Mouse (Mus musculus) MEL (cell line): ENCODE measurements around the gene Vasn. TPM values are rescaled to one million over a fixed set of nuclear protein-coding genes. Genes with fewer than 3 reads are reported as not detected.

Experiments used
- DNase-seq: peaks from one replicate; pipeline ENCODE4 v3.0.0; 2011; ENCODE audit warnings: low read depth, low spot score
- H3K27ac ChIP-seq: 2 replicates; pipeline ENCODE4 v1.5.1; 2012; ENCODE audit warnings: low read depth, mild to moderate bottlenecking, control low read depth, low read length, moderate library complexity; ENCODE audit not compliant: control insufficient read depth
- H3K27me3 ChIP-seq, 2 experiments: fragments of 150-350 bp in 1 of 2; sonication (generic) in 1 of 2; 2 replicates each; pipeline ENCODE4 v1.6.1; 2012; ENCODE audit warnings: low read length in 2 of 2, mild to moderate bottlenecking in 2 of 2, improper control_type of control experiment in 1 of 2, moderate library complexity in 1 of 2; ENCODE audit not compliant: insufficient read depth in 2 of 2, control insufficient read depth in 1 of 2
- H3K36me3 ChIP-seq, 2 experiments: 2 replicates each; pipeline ENCODE4 v1.6.1; 2012 to 2014; ENCODE audit warnings: low read length in 2 of 2, improper control_type of control experiment in 1 of 2, inconsistent platforms in 1 of 2, mild to moderate bottlenecking in 1 of 2; ENCODE audit not compliant: insufficient read depth in 2 of 2, control insufficient read depth in 1 of 2
- H3K4me1 ChIP-seq, 2 experiments: fragments of 150-350 bp in 1 of 2; sonication (generic) in 1 of 2; 2 replicates each; pipeline ENCODE4 v1.6.1; 2012; ENCODE audit warnings: low read length in 2 of 2, improper control_type of control experiment in 1 of 2, mild to moderate bottlenecking in 1 of 2; ENCODE audit not compliant: insufficient read depth in 2 of 2, control insufficient read depth in 1 of 2
- H3K4me3 ChIP-seq, 2 experiments: fragments of 150-350 bp in 1 of 2; sonication (generic) in 1 of 2; 2 replicates each; pipeline ENCODE4 v1.5.1; 2012; ENCODE audit warnings: low read depth in 2 of 2, low read length in 2 of 2, mild to moderate bottlenecking in 2 of 2, moderate library complexity in 2 of 2, control low read depth in 1 of 2, improper control_type of control experiment in 1 of 2; ENCODE audit not compliant: control insufficient read depth in 1 of 2, insufficient read depth in 1 of 2
- H3K79me2 ChIP-seq: 2 replicates; pipeline ENCODE4 v1.6.1; 2012; ENCODE audit warnings: mild to moderate bottlenecking, low read length, moderate library complexity; ENCODE audit not compliant: control insufficient read depth, poor library complexity, insufficient read depth
- H3K9ac ChIP-seq: 2 replicates; pipeline ENCODE4 v1.6.1; 2012; ENCODE audit warnings: low read depth, mild to moderate bottlenecking, control low read depth, low read length, moderate library complexity; ENCODE audit not compliant: control insufficient read depth, poor library complexity, severe bottlenecking
- H3K9me3 ChIP-seq: fragments of 150-350 bp; sonication (generic); replicated peaks from 2 replicates; pipeline ENCODE4 v1.6.1; 2012; ENCODE audit warnings: mild to moderate bottlenecking, low read length, improper control_type of control experiment, moderate library complexity; ENCODE audit not compliant: insufficient read depth
- BHLHE40 ChIP-seq: IDR thresholded peaks from 2 replicates; pipeline ENCODE4 v1.6.1; 2012; ENCODE audit warnings: low read depth, mild to moderate bottlenecking, inconsistent platforms, low read length, improper control_type of control experiment, borderline replicate concordance
- E2F4 ChIP-seq: IDR thresholded peaks from 2 replicates; pipeline ENCODE4 v1.6.1; 2011; ENCODE audit warnings: low read depth, low read length, improper control_type of control experiment, borderline replicate concordance
- ETS1 ChIP-seq: IDR thresholded peaks from 2 replicates; pipeline ENCODE4 v1.6.1; 2012; ENCODE audit warnings: low read depth, mild to moderate bottlenecking, inconsistent platforms, low read length, improper control_type of control experiment, moderate library complexity
- GATA1 ChIP-seq: IDR thresholded peaks from 2 replicates; pipeline ENCODE4 v1.6.1; 2011; ENCODE audit warnings: low read depth, low read length, improper control_type of control experiment
- JUND ChIP-seq: IDR thresholded peaks from 2 replicates; pipeline ENCODE4 v1.6.1; 2011; ENCODE audit warnings: low read depth, mild to moderate bottlenecking, improper control_type of control experiment, low read length
- KAT2A ChIP-seq: conservative IDR thresholded peaks from 2 replicates; pipeline ENCODE4 v1.6.1; 2012; ENCODE audit warnings: low read depth, low read length, improper control_type of control experiment, inconsistent platforms
- MAZ ChIP-seq: IDR thresholded peaks from 2 replicates; pipeline ENCODE4 v1.6.1; 2012; ENCODE audit warnings: low read depth, mild to moderate bottlenecking, inconsistent platforms, low read length, improper control_type of control experiment
- MYC ChIP-seq: IDR thresholded peaks from 2 replicates; pipeline ENCODE4 v1.6.1; 2011; ENCODE audit warnings: low read depth, mild to moderate bottlenecking, low read length, improper control_type of control experiment, moderate library complexity
- NELFE ChIP-seq: IDR thresholded peaks from 2 replicates; pipeline ENCODE4 v1.6.1; 2011; ENCODE audit warnings: low read depth, low read length, improper control_type of control experiment
- NRF1 ChIP-seq: IDR thresholded peaks from 2 replicates; pipeline ENCODE4 v1.6.1; 2014; ENCODE audit warnings: low read depth, mild to moderate bottlenecking, inconsistent platforms, low read length, improper control_type of control experiment, moderate library complexity; ENCODE audit not compliant: poor library complexity, insufficient read depth, severe bottlenecking
- POLR2AphosphoS5 ChIP-seq: IDR thresholded peaks from 2 replicates; pipeline ENCODE4 v1.6.1; 2012; ENCODE audit warnings: low read depth, borderline replicate concordance, mild to moderate bottlenecking, inconsistent platforms, low read length, moderate library complexity, mixed read lengths
- RAD21 ChIP-seq: IDR thresholded peaks from 2 replicates; pipeline ENCODE4 v1.6.1; 2011; ENCODE audit warnings: mild to moderate bottlenecking, low read depth, low read length, improper control_type of control experiment
- TAL1 ChIP-seq: IDR thresholded peaks from 2 replicates; pipeline ENCODE4 v1.6.1; 2012; ENCODE audit warnings: mild to moderate bottlenecking, inconsistent platforms, low read length, moderate library complexity, mixed read lengths
- TBP ChIP-seq: IDR thresholded peaks from 2 replicates; pipeline ENCODE4 v1.8.0; 2011; ENCODE audit warnings: low read depth, low read length, improper control_type of control experiment
- USF2 ChIP-seq, 2 experiments: IDR thresholded peaks; 2 replicates each; pipeline ENCODE4 v1.6.1; 2011 to 2012; ENCODE audit warnings: improper control_type of control experiment in 2 of 2, low read length in 2 of 2, borderline replicate concordance in 1 of 2, inconsistent platforms in 1 of 2, low read depth in 1 of 2, mild to moderate bottlenecking in 1 of 2; ENCODE audit not compliant: insufficient read depth in 1 of 2
- ZKSCAN1 ChIP-seq: IDR thresholded peaks from 2 replicates; pipeline ENCODE4 v1.6.1; 2012; ENCODE audit warnings: low read depth, mild to moderate bottlenecking, inconsistent platforms, low read length, improper control_type of control experiment, moderate library complexity
- ZMIZ1 ChIP-seq: IDR thresholded peaks from 2 replicates; pipeline ENCODE4 v1.6.1; 2012; ENCODE audit warnings: low read depth, mild to moderate bottlenecking, inconsistent platforms, low read length, improper control_type of control experiment, moderate library complexity
- polyA plus RNA-seq, 2 experiments: library from polyadenylated mRNA; stranded (reverse) in 1 of 2; unstranded in 1 of 2; fragments of >175 nt in 1 of 2; fragments of >200 nt in 1 of 2; gene quantifications; 2 replicates each; pipeline versions ENCODE4 v1.2.1 to v1.2.4; 2012; ENCODE audit warnings: low replicate concordance in 2 of 2, low read depth in 1 of 2; ENCODE audit not compliant: insufficient read length in 2 of 2, insufficient read depth in 1 of 2, missing spikeins in 1 of 2
- total RNA-seq: library from RNA; depleted of rRNA; stranded (reverse); fragments of 300-350 nt; gene quantifications from 2 replicates; pipeline ENCODE4 v1.2.3, GENCODE M21; 2012

The Vasn gene
- total and polyA plus RNA-seq, 3 experiments: 0.19 to 3.1 TPM; not detected in 1

DNA sequence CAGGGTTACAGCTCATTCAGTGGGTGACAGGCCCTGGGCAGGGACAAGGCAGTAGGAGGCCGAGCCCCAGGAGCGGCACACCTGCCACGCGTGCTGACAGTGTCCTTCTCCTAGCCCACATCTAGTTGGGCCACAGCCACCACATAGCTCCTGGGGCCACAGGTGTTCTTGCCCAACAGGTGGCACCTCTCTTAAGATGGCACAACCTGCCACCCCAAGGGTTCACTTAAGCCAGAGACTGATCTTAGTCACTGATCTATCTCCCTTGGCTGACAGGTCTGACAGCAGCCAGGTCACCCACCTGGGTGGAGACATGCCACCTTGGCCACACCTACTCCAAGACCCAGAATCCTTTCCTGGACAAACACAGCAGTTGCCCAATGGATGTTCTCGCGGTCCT lies 3.2 kb downstream of the Vasn start:
- no peak overlapping the region for H3K9ac ChIP-seq
- H3K9me3 ChIP-seq: no peaks in the 10 kb centered on the region
- DNase-seq: no peak
- peaks cover 0 to 1% of the 10 kb centered on the region in 2 experiments; a peak in 1 of 4 replicates for H3K36me3 ChIP-seq
- no peak overlapping the region for H3K4me3 ChIP-seq
- no peak overlapping the region for H3K27ac ChIP-seq
- TF ChIP-seq MAZ (no peak), TAL1 (no peak), E2F4 (no peak), NELFE (no peak), ETS1 (no peak), TBP (no peak), ZKSCAN1 (no peak), KAT2A (no peak)
- no peaks in the 10 kb centered on the region for H3K79me2 ChIP-seq
- no peaks in the 10 kb centered on the region for H3K27me3 ChIP-seq
- H3K4me1 ChIP-seq: no peaks in the 10 kb centered on the region

DNA sequence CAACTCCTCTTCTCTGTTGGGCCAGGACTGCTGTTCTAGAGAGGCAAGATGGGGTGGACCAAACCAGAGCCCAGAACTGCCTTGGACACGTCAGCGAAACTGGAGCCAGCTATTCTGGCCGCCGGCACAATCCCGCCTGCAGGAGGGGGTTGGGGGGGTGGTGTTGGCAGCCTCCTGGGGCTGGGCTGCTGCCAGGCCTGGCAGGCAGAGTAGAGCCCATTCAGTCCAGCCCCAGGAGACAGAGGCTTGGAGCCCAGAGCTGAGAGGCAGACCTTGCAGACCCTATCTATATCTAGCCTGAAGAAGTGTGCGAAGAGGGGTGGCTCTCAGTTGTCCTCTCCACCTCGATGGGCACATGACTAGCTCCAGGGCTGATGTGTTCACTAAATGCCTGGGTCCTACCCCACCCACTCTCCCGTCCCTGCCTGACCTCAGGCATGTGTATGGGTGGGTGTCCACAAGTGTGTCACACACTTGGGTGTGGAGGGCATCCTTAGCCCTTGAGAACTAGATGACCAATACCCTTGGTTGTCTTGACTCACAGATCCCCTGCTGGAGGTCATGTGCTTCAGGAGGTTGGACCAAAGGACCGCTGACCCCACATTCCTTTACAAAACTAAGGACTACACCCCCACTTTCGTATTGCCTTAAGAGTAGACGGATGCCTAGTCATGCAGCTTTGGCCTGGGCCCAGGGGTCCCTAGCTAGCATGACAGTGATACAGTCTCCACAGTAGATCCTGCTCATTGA lies 4.1 kb downstream of the Vasn start:
- Histone ChIP-seq H3K9me3 (no peaks in the 10 kb centered on the region), H3K27me3 (no peaks in the 10 kb centered on the region), H3K36me3 (no peaks in the 10 kb centered on the region), H3K27ac (no peak overlapping the region), H3K79me2 (no peaks in the 10 kb centered on the region), H3K4me3 (no peak overlapping the region), H3K4me1 (no peaks in the 10 kb centered on the region), H3K9ac (no peak overlapping the region)
- TF ChIP-seq E2F4 (no peak), MAZ (no peak), RAD21 (no peak), NRF1 (no peak), ZMIZ1 (no peak), POLR2AphosphoS5 (no peak), GATA1 (no peak), USF2 (IDR thresholded peaks at IDR 0.05; ENCODE audit: borderline replicate concordance in 1 of 2, insufficient read depth in 1 of 2, low read depth in 1 of 2, low read length in 2 of 2) (no peak), BHLHE40 (no peak), MYC (no peak), JUND (no peak)
- no peak for DNase-seq
